Mouse (Mus musculus): ENCODE data around the gene Fitm1. TPM values are rescaled to one million over a fixed set of nuclear protein-coding genes. Genes with fewer than 3 reads are reported as not detected.

Fitm1 gene
- total and polyA plus RNA-seq, 3 experiments: not detected

GRCm38 (mm10) chr14:55589271-55589670 is 13.9 kb downstream of the Fitm1 start:
- H3K79me2 ChIP-seq (replicated peaks; ENCODE audit: control insufficient read depth, extremely low read depth, insufficient read depth, poor library complexity, severe bottlenecking): peaks cover 35% of the 10 kb centered on the region
- DNase-seq (ENCODE audit: extremely low read depth): no peak
- peak overlapping the region; percentile 96 for H3K4me2 ChIP-seq (ENCODE audit: insufficient read depth, low read depth, poor library complexity, severe bottlenecking)
- dilution Hi-C loops (cut with MboI; ENCODE audit: extremely low pct_ligation_motif_present, extremely low pct_unique_long_range_greater_than_20kb, low sequenced_read_pairs): no loop called here
- H3K4me3 ChIP-seq (replicated peaks in 1 of 3; ENCODE audit: low read depth in 2 of 3, low read length in 2 of 3, poor library complexity in 1 of 3): peak overlapping the region; percentile 79 to 94 (median 91)
- peak overlapping the region; percentile 89 for H3K9ac ChIP-seq (ENCODE audit: insufficient read depth, low read depth)
- no peak for TF ChIP-seq TCF12 (IDR thresholded peaks at IDR 0.05; ENCODE audit: low read depth, low read length)
- no peak for TF ChIP-seq MAX (IDR thresholded peaks at IDR 0.05; ENCODE audit: low read length)
- TF ChIP-seq E2F4 (IDR thresholded peaks at IDR 0.05; ENCODE audit: insufficient replicate concordance, low read depth, low read length): no peak
- TF ChIP-seq USF2 (conservative IDR thresholded peaks at IDR 0.05; ENCODE audit: low read depth, low read length): no peak
- no peak for TF ChIP-seq MXI1 (IDR thresholded peaks at IDR 0.05; ENCODE audit: low read depth, low read length)
- no peak for TF ChIP-seq POLR2AphosphoS2 (IDR thresholded peaks at IDR 0.05; ENCODE audit: low read depth, low read length)
- TF ChIP-seq ELF1 (IDR thresholded peaks at IDR 0.05; ENCODE audit: low read depth, low read length): no peak
- TF ChIP-seq POLR2A (IDR thresholded peaks at IDR 0.05; ENCODE audit: low read depth, low read length): no peak
- TF ChIP-seq PAX5 (IDR thresholded peaks at IDR 0.05; ENCODE audit: low read length): no peak
- TF ChIP-seq JUN (IDR thresholded peaks at IDR 0.05; ENCODE audit: insufficient read depth, low read depth, low read length): no peak
- TF ChIP-seq ZKSCAN1 (IDR thresholded peaks at IDR 0.05; ENCODE audit: borderline replicate concordance, low read depth, low read length): no peak
- TF ChIP-seq EP300 (IDR thresholded peaks at IDR 0.05; ENCODE audit: low read length): no peak
- no peak for TF ChIP-seq NRF1 (IDR thresholded peaks at IDR 0.05; ENCODE audit: low read depth, low read length)
- TF ChIP-seq HCFC1 (IDR thresholded peaks at IDR 0.05; ENCODE audit: low read depth, low read length): no peak
- TF ChIP-seq ZNF384 (IDR thresholded peaks at IDR 0.05; ENCODE audit: low read depth, low read length): no peak
- peak overlapping the region; percentile 97 for H3K27ac ChIP-seq (ENCODE audit: insufficient read depth, low read depth)
- peaks cover 22 to 45% of the 10 kb centered on the region in 2 experiments for H3K36me3 ChIP-seq (replicated peaks in 1 of 2; ENCODE audit: control insufficient read depth in 1 of 2, insufficient read depth in 1 of 2, low read length in 1 of 2)
- in situ Hi-C loops (cut with MboI; ENCODE audit: low pct_ligation_motif_present, low pct_unique_long_range_greater_than_20kb, low sequenced_read_pairs): no loop called here
- no peaks in the 10 kb centered on the region for H3K27me3 ChIP-seq (replicated peaks)
- H3K4me1 ChIP-seq (ENCODE audit: control insufficient read depth in 1 of 2, insufficient read depth in 2 of 2): peaks cover 8 to 64% of the 10 kb centered on the region in 2 experiments
- no peaks in the 10 kb centered on the region for H3K9me3 ChIP-seq (replicated peaks; ENCODE audit: low read length)

GRCm38 (mm10) chr14:55589771-55590448 is 14.5 kb downstream of the Fitm1 start:
- peaks cover 27 to 49% of the 10 kb centered on the region in 2 experiments for H3K36me3 ChIP-seq (replicated peaks in 1 of 2; ENCODE audit: control insufficient read depth in 1 of 2, insufficient read depth in 1 of 2, low read length in 1 of 2)
- peaks cover 35% of the 10 kb centered on the region for H3K79me2 ChIP-seq (replicated peaks; ENCODE audit: control insufficient read depth, extremely low read depth, insufficient read depth, poor library complexity, severe bottlenecking)
- DNase-seq (ENCODE audit: extremely low read depth): peak; percentile 89
- H3K27me3 ChIP-seq (replicated peaks): no peaks in the 10 kb centered on the region
- H3K4me3 ChIP-seq (replicated peaks in 1 of 3; ENCODE audit: low read depth in 2 of 3, low read length in 2 of 3, poor library complexity in 1 of 3): peak overlapping the region; percentile 79 to 94 (median 91)
- peak overlapping the region; percentile 96 for H3K4me2 ChIP-seq (ENCODE audit: insufficient read depth, low read depth, poor library complexity, severe bottlenecking)
- no peaks in the 10 kb centered on the region for H3K9me3 ChIP-seq (replicated peaks; ENCODE audit: low read length)
- peak overlapping the region; percentile 89 for H3K9ac ChIP-seq (ENCODE audit: insufficient read depth, low read depth)
- H3K4me1 ChIP-seq (ENCODE audit: control insufficient read depth in 1 of 2, insufficient read depth in 2 of 2): peaks cover 4 to 58% of the 10 kb centered on the region in 2 experiments
- H3K27ac ChIP-seq (ENCODE audit: insufficient read depth, low read depth): peak overlapping the region; percentile 97
- no peak for TF ChIP-seq PAX5 (IDR thresholded peaks at IDR 0.05; ENCODE audit: low read length)
- TF ChIP-seq E2F4 (IDR thresholded peaks at IDR 0.05; ENCODE audit: insufficient replicate concordance, low read depth, low read length): 0 out of 2 replicates have a peak, but pooled peaks have one; percentile 33
- no peak for TF ChIP-seq TBP (conservative IDR thresholded peaks at IDR 0.05; ENCODE audit: low read depth, low read length)
- no peak; the same call in 1 of the 2 replicates for TF ChIP-seq CHD1 (IDR thresholded peaks at IDR 0.05; ENCODE audit: low read depth, low read length)
- TF ChIP-seq ETS1 (conservative IDR thresholded peaks at IDR 0.05; ENCODE audit: low read depth, low read length): peak; percentile 54; the same call in 1 of the 2 replicates
- peak; percentile 67 for TF ChIP-seq MEF2A (IDR thresholded peaks at IDR 0.05; ENCODE audit: borderline replicate concordance, low read depth, low read length)
- no peak for TF ChIP-seq POLR2AphosphoS2 (IDR thresholded peaks at IDR 0.05; ENCODE audit: low read depth, low read length)
- no peak for TF ChIP-seq NELFE (IDR thresholded peaks at IDR 0.05; ENCODE audit: low read depth, low read length)
- TF ChIP-seq ZKSCAN1 (IDR thresholded peaks at IDR 0.05; ENCODE audit: borderline replicate concordance, low read depth, low read length): no peak
- no peak for TF ChIP-seq POLR2A (IDR thresholded peaks at IDR 0.05; ENCODE audit: low read depth, low read length)
- TF ChIP-seq MAZ (IDR thresholded peaks at IDR 0.05; ENCODE audit: low read depth, low read length): no peak
- TF ChIP-seq ZNF384 (IDR thresholded peaks at IDR 0.05; ENCODE audit: low read depth, low read length): 0 out of 2 replicates have a peak, but pooled peaks have one; percentile 16
- TF ChIP-seq SIN3A (IDR thresholded peaks at IDR 0.05; ENCODE audit: low read length): peak; percentile 27; the same call in 1 of the 2 replicates
- no peak for TF ChIP-seq RCOR1 (conservative IDR thresholded peaks at IDR 0.05; ENCODE audit: low read depth, low read length)
- TF ChIP-seq USF1 (IDR thresholded peaks at IDR 0.05; ENCODE audit: low read depth, low read length): no peak
- no peak for TF ChIP-seq USF2 (conservative IDR thresholded peaks at IDR 0.05; ENCODE audit: low read depth, low read length)
- TF ChIP-seq ZMIZ1 (IDR thresholded peaks at IDR 0.05; ENCODE audit: low read depth, low read length): no peak
- 0 out of 2 replicates have a peak, but pooled peaks have one; percentile 32 for TF ChIP-seq ELF1 (IDR thresholded peaks at IDR 0.05; ENCODE audit: low read depth, low read length)
- TF ChIP-seq KAT2A (IDR thresholded peaks at IDR 0.05; ENCODE audit: insufficient replicate concordance, low read length): no peak
- TF ChIP-seq EP300 (IDR thresholded peaks at IDR 0.05; ENCODE audit: low read length): peak; percentile 49
- 0 out of 2 replicates have a peak, but pooled peaks have one; percentile 10 for TF ChIP-seq IRF4 (IDR thresholded peaks at IDR 0.05; ENCODE audit: low read depth, low read length)
- peak; percentile 39; the same call in 1 of the 2 replicates for TF ChIP-seq MAFK (IDR thresholded peaks at IDR 0.05; ENCODE audit: insufficient replicate concordance, low read length)
- dilution Hi-C loops (cut with MboI; ENCODE audit: extremely low pct_ligation_motif_present, extremely low pct_unique_long_range_greater_than_20kb, low sequenced_read_pairs) (no loop called here), in situ Hi-C loops (cut with MboI; ENCODE audit: low pct_ligation_motif_present, low pct_unique_long_range_greater_than_20kb, low sequenced_read_pairs) (no loop called here)
